Mouse (Mus musculus) kidney, adult 9 months (tissue): ENCODE results near the gene Klf7.

Experiments
- DNase-seq: peaks from one replicate; pipeline ENCODE4 v3.0.0; 2022

The Klf7 gene

GRCm38 (mm10) chr1:64019127-64019635 lies 102.9 kb downstream of the Klf7 start:
- peak; percentile 28 for DNase-seq

- DNase-seq, result peak; percentile 58
Observed at GRCm38 (mm10) chr1:64018466-64019077, 103.5 kb downstream of the Klf7 start.

GRCm38 (mm10) chr1:64014091-64014490 lies 108.0 kb downstream of the Klf7 start:
- DNase-seq, result no peak

- no peak for DNase-seq
Observed at GRCm38 (mm10) chr1:64008994-64009393, 113.1 kb downstream of the Klf7 start.

GRCm38 (mm10) chr1:64008031-64008430 lies 114.1 kb downstream of the Klf7 start:
- no peak for DNase-seq

GRCm38 (mm10) chr1:64005194-64005593 lies 116.9 kb downstream of the Klf7 start:
- no peak for DNase-seq

GRCm38 (mm10) chr1:64003525-64004291 lies 118.4 kb downstream of the Klf7 start:
- DNase-seq, result no peak

GRCm38 (mm10) chr1:64002036-64002435 lies 120.0 kb downstream of the Klf7 start:
- no peak for DNase-seq

- no peak for DNase-seq
Observed at GRCm38 (mm10) chr1:64000597-64000996, 121.5 kb downstream of the Klf7 start.

- no peak for DNase-seq
Observed at GRCm38 (mm10) chr1:63999481-63999880, 122.6 kb downstream of the Klf7 start.

GRCm38 (mm10) chr1:63998901-63999300 lies 123.2 kb downstream of the Klf7 start:
- no peak for DNase-seq

- no peak for DNase-seq
Observed at GRCm38 (mm10) chr1:63998139-63998538, 123.9 kb downstream of the Klf7 start.

- DNase-seq, result no peak
Observed at GRCm38 (mm10) chr1:63995828-63996227, 126.3 kb downstream of the Klf7 start.

- DNase-seq, result no peak
Observed at GRCm38 (mm10) chr1:63995137-63995492, 127.0 kb downstream of the Klf7 start.

GRCm38 (mm10) chr1:63994248-63995136 lies 127.6 kb downstream of the Klf7 start:
- peak; percentile 53 for DNase-seq

- peak; percentile 23 for DNase-seq
Observed at GRCm38 (mm10) chr1:63992506-63992905, 129.6 kb downstream of the Klf7 start.

GRCm38 (mm10) chr1:63990416-63990815 lies 131.7 kb downstream of the Klf7 start:
- no peak for DNase-seq

GRCm38 (mm10) chr1:63980733-63981132 lies 141.3 kb downstream of the Klf7 start:
- no peak for DNase-seq
